Mouse (Mus musculus) forebrain, embryonic 12.5 days (tissue): ENCODE measurements around the gene Lurap1l. TPM values are rescaled to one million over a fixed set of nuclear protein-coding genes. Genes with fewer than 3 reads are reported as not detected.

Source experiments
- ATAC-seq: fragments of 200-750 bp; cut with Nextera tagmentation; 2 replicates; pipeline ENCODE4 v1.8.0; 2017; ENCODE audit warnings: moderate TSS enrichment; ENCODE audit not compliant: low FRiP score
- H3K27ac ChIP-seq: fragments of 300-500 bp; sonication (generic); 2 replicates; pipeline ENCODE4 v1.5.1; 2016; ENCODE audit warnings: mild to moderate bottlenecking
- H3K27me3 ChIP-seq: fragments of 300-500 bp; sonication (generic); 2 replicates; pipeline ENCODE4 v1.6.1; 2016; ENCODE audit warnings: mild to moderate bottlenecking
- H3K36me3 ChIP-seq: fragments of 300-500 bp; sonication (generic); replicated peaks from 2 replicates; pipeline ENCODE4 v1.6.1; 2016; ENCODE audit warnings: mild to moderate bottlenecking
- H3K4me1 ChIP-seq: fragments of 300-500 bp; sonication (generic); 2 replicates; pipeline ENCODE4 v1.6.1; 2016
- H3K4me2 ChIP-seq: fragments of 300-500 bp; sonication (generic); 2 replicates; pipeline ENCODE4 v1.6.1; 2016; ENCODE audit warnings: mild to moderate bottlenecking, moderate library complexity
- H3K4me3 ChIP-seq: fragments of 300-500 bp; sonication (generic); replicated peaks from 2 replicates; pipeline ENCODE4 v1.5.1; 2016; ENCODE audit warnings: mild to moderate bottlenecking
- H3K9ac ChIP-seq: fragments of 300-500 bp; sonication (generic); 2 replicates; pipeline ENCODE4 v1.6.1; 2016; ENCODE audit warnings: mild to moderate bottlenecking
- H3K9me3 ChIP-seq: fragments of 300-500 bp; sonication (generic); 2 replicates; pipeline ENCODE4 v1.6.1; 2016
- WGBS: fragments of 180-500 bp; shearing (Covaris S2); methylation state at CpG from one replicate; pipeline ENCODE4 v1.1.7; 2016; 5-methylcytosine and 5-hydroxymethylcytosine counted together
- microRNA-seq: library from miRNA; unstranded; fragments of <30 nt; microRNA quantifications from one replicate; pipeline ENCODE4, GENCODE M21; 2017
- polyA plus RNA-seq: library from polyadenylated mRNA; unstranded; fragments of >200 nt; fragmentation: Nextera tagmentation; extraction: Ambion mirVana; gene quantifications from 2 replicates; pipeline ENCODE4 v1.2.1, GENCODE M21; 2016

Gene Lurap1l
- polyA plus RNA-seq, 1 experiment from 2014 or later = 3.1 TPM

DNA sequence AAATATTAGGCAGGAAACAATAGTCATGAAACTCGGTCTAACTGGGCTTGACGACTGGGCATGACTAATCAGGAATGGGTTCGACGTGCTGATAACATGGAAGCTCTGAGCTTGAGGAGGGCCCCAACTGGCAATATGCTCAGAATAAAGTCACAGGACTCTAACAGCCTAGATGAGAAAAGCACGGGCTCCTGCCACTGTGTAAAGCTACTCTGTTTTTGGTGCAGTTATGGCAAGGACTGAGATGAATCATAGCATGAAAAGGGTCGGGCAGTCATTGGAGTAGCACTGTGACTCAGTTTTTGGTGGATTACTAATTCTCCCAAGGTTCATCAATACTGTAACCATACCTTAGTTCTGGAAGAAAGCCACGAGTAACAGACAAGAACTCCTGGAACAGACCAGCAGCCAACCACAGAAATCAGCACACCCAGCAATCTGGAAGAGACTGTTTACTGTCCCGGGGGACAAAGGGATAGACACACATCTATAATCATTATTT is 39.9 kb downstream of the Lurap1l start:
- 73% methylated on average over 8 of the region's 8 CpGs for WGBS
- no peaks in the 10 kb centered on the region for H3K9me3 ChIP-seq
- H3K9ac ChIP-seq = no peak overlapping the region
- H3K27me3 ChIP-seq = no peaks in the 10 kb centered on the region
- no peak overlapping the region for H3K27ac ChIP-seq
- H3K36me3 ChIP-seq = no peaks in the 10 kb centered on the region
- no peak overlapping the region for H3K4me3 ChIP-seq
- no peak for ATAC-seq
- no peaks in the 10 kb centered on the region for H3K4me1 ChIP-seq
- no peak overlapping the region for H3K4me2 ChIP-seq

DNA sequence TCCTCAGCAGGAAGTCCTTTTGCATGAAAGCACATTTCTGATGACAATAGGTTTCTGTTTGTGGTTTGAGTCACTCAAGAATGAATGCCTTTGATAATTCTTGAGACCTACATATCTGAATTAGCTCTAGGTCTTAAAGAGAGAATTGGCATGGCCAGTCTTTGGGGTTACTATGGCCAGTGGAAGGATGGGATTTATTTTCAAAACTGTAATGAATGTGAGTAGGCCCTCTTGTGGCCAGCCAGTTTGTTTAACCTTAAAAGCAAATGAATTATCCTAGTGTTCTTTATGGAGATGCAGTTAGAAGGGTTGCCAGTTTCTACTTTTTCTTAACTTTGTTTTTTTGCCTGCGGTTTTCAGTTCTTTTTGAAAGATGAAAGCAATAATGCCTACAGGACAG is 42.2 kb downstream of the Lurap1l start:
- Histone ChIP-seq H3K4me3 (no peak overlapping the region), H3K9ac (no peak overlapping the region), H3K36me3 (no peaks in the 10 kb centered on the region), H3K9me3 (no peaks in the 10 kb centered on the region), H3K4me1 (no peaks in the 10 kb centered on the region), H3K27me3 (no peaks in the 10 kb centered on the region), H3K4me2 (no peak overlapping the region), H3K27ac (no peak overlapping the region)
- ATAC-seq = no peak
- 76% methylated on average over 1 of the region's 1 CpGs for WGBS

- ATAC-seq = no peak
- Histone ChIP-seq H3K27me3 (no peaks in the 10 kb centered on the region), H3K4me2 (no peak overlapping the region), H3K9me3 (no peaks in the 10 kb centered on the region), H3K27ac (no peak overlapping the region), H3K9ac (no peak overlapping the region), H3K36me3 (no peaks in the 10 kb centered on the region), H3K4me1 (no peaks in the 10 kb centered on the region), H3K4me3 (no peak overlapping the region)
- 76% methylated on average over 2 of the region's 2 CpGs for WGBS
Observed at GRCm38 (mm10) chr4:80955942-80956341, 45.5 kb downstream of the Lurap1l start.

GRCm38 (mm10) chr4:80967526-80967925 is 57.1 kb downstream of the Lurap1l start:
- no peak overlapping the region for H3K4me2 ChIP-seq
- H3K9me3 ChIP-seq = no peaks in the 10 kb centered on the region
- 96% methylated on average over 17 of the region's 17 CpGs for WGBS

GRCm38 (mm10) chr4:80971846-80972245 is 61.4 kb downstream of the Lurap1l start:
- Histone ChIP-seq H3K36me3 (no peaks in the 10 kb centered on the region), H3K4me1 (no peaks in the 10 kb centered on the region), H3K27me3 (no peaks in the 10 kb centered on the region), H3K9me3 (no peaks in the 10 kb centered on the region), H3K4me2 (no peak overlapping the region), H3K27ac (no peak overlapping the region), H3K4me3 (no peak overlapping the region), H3K9ac (no peak overlapping the region)
- ATAC-seq = no peak
- 33% methylated on average over 1 of the region's 1 CpGs for WGBS

More at GRCm38 (mm10) chr4:80967526-80967925, 57.1 kb downstream of the Lurap1l start:
- Histone ChIP-seq H3K27me3 (no peaks in the 10 kb centered on the region), H3K4me3 (no peak overlapping the region), H3K36me3 (no peaks in the 10 kb centered on the region), H3K4me1 (no peaks in the 10 kb centered on the region), H3K27ac (no peak overlapping the region), H3K9ac (no peak overlapping the region)
- no peak for ATAC-seq

GRCm38 (mm10) chr4:80973896-80974295 is 63.5 kb downstream of the Lurap1l start:
- no peak for ATAC-seq
- no peak overlapping the region for H3K27ac ChIP-seq
- H3K9ac ChIP-seq = no peak overlapping the region
- no peaks in the 10 kb centered on the region for H3K9me3 ChIP-seq
- H3K4me2 ChIP-seq = no peak overlapping the region
- no peaks in the 10 kb centered on the region for H3K27me3 ChIP-seq
- no peaks in the 10 kb centered on the region for H3K36me3 ChIP-seq
- no peaks in the 10 kb centered on the region for H3K4me1 ChIP-seq
- no peak overlapping the region for H3K4me3 ChIP-seq

GRCm38 (mm10) chr4:80990819-80991218 is 80.4 kb downstream of the Lurap1l start:
- no peak for ATAC-seq
- H3K4me2 ChIP-seq = no peak overlapping the region
- no peaks in the 10 kb centered on the region for H3K4me1 ChIP-seq
- H3K9ac ChIP-seq = no peak overlapping the region
- WGBS = 93% methylated on average over 1 of the region's 1 CpGs
- no peaks in the 10 kb centered on the region for H3K27me3 ChIP-seq
- H3K36me3 ChIP-seq = no peaks in the 10 kb centered on the region
- no peak overlapping the region for H3K4me3 ChIP-seq
- H3K27ac ChIP-seq = no peak overlapping the region
- no peaks in the 10 kb centered on the region for H3K9me3 ChIP-seq

DNA sequence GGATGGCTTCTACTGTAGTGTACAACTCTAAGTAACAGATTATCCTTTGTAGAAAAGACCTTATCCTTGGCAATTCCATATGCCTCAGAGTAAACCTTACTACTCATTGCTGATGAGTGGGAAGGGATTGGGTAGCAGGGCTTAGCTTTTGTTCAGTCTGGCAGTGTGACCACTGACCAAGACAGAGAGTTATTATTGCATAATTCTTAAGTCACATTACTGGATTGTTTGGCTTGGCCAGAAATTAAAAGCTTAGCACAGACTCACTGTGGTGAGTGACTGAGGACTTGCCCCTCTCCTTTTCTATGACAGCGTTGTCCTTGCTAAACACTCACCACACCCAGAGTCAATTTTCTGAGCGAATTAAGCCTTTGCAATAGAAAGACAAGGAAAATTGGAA is 93.1 kb downstream of the Lurap1l start:
- Histone ChIP-seq H3K4me1 (no peaks in the 10 kb centered on the region), H3K36me3 (no peaks in the 10 kb centered on the region), H3K9ac (no peak overlapping the region), H3K27me3 (no peaks in the 10 kb centered on the region), H3K9me3 (peaks cover 8% of the 10 kb centered on the region; the same call in 1 of the 2 replicates), H3K4me2 (no peak overlapping the region), H3K4me3 (no peak overlapping the region), H3K27ac (no peak overlapping the region)
- ATAC-seq = no peak
- WGBS = 78% methylated on average over 2 of the region's 2 CpGs

Small RNA genes within 50 kb of the gene (microRNA-seq; reads per million reads assigned to microRNA genes)
- not detected for gene Gm27452

Other genes with a start within 250 kb of the Lurap1l start
- gene Tyrp1, start 76.5 kb upstream of the Lurap1l start, polyA plus RNA-seq = 0.14 and 0.93 TPM in 2 replicates